Mouse (Mus musculus) hindbrain, embryonic 15.5 days (tissue): ENCODE results near the gene Rnf32. TPM values are rescaled to one million over a fixed set of nuclear protein-coding genes. Genes with fewer than 3 reads are reported as not detected.

ENCODE experiments used
- ATAC-seq: fragments of 200-750 bp; cut with Nextera tagmentation; 2 replicates; pipeline ENCODE4 v1.8.0; 2017; ENCODE audit warnings: low read depth, moderate number of reproducible peaks, moderate TSS enrichment; ENCODE audit not compliant: low FRiP score
- H3K27ac ChIP-seq: fragments of 300-500 bp; sonication (generic); replicated peaks from 2 replicates; pipeline ENCODE4 v1.5.1; 2015; ENCODE audit warnings: mild to moderate bottlenecking, inconsistent platforms
- H3K27me3 ChIP-seq: fragments of 300-500 bp; sonication (generic); 2 replicates; pipeline ENCODE4 v1.6.1; 2015; ENCODE audit warnings: control low read depth, inconsistent platforms
- H3K36me3 ChIP-seq: fragments of 300-500 bp; sonication (generic); 2 replicates; pipeline ENCODE4 v1.6.1; 2015; ENCODE audit warnings: control low read depth, inconsistent platforms
- H3K4me1 ChIP-seq: fragments of 300-500 bp; sonication (generic); replicated peaks from 2 replicates; pipeline ENCODE4 v1.6.1; 2015; ENCODE audit warnings: control low read depth, inconsistent platforms
- H3K4me2 ChIP-seq: fragments of 300-500 bp; sonication (generic); 2 replicates; pipeline ENCODE4 v1.6.1; 2015; ENCODE audit warnings: moderate library complexity, mild to moderate bottlenecking, inconsistent platforms
- H3K4me3 ChIP-seq: fragments of 300-500 bp; sonication (generic); 2 replicates; pipeline ENCODE4 v1.5.1; 2015; ENCODE audit warnings: mild to moderate bottlenecking, inconsistent platforms
- H3K9ac ChIP-seq: fragments of 300-500 bp; sonication (generic); 2 replicates; pipeline ENCODE4 v1.6.1; 2015; ENCODE audit warnings: inconsistent platforms
- H3K9me3 ChIP-seq: fragments of 300-500 bp; sonication (generic); 2 replicates; pipeline ENCODE4 v1.6.1; 2016; ENCODE audit warnings: control low read depth, inconsistent platforms
- WGBS: fragments of 180-500 bp; shearing (Covaris S2); methylation state at CpG from one replicate; pipeline ENCODE4 v1.1.7; 2015; 5-methylcytosine and 5-hydroxymethylcytosine counted together
- polyA plus RNA-seq: library from polyadenylated mRNA; unstranded; fragments of >200 nt; fragmentation: Nextera tagmentation; extraction: Ambion mirVana; gene quantifications from 2 replicates; pipeline ENCODE4 v1.2.1, GENCODE M21; 2015

Rnf32 gene
- polyA plus RNA-seq, result 15.6 and 18.8 TPM in 2 replicates

GRCm38 (mm10) chr5:29195570-29196263 lies at the start of gene Rnf32:
Gene Rnf32 (plus strand): TSS chr5:29195992.
- Histone ChIP-seq H3K4me2 (peak within 1 kb of the TSS; percentile 62), H3K4me3 (peak within 1 kb of the TSS; percentile 71), H3K9me3 (no peaks in the 10 kb centered on the region), H3K36me3 (no peaks in the 10 kb centered on the region), H3K9ac (peak within 1 kb of the TSS; percentile 72), H3K27me3 (no peaks in the 10 kb centered on the region), H3K4me1 (peaks cover 14% of the 10 kb centered on the region), H3K27ac (peak within 1 kb of the TSS; percentile 89)
- ATAC-seq, result peak; percentile 98
- WGBS, result under 1% methylated on average over 68 of the region's 70 CpGs

GRCm38 (mm10) chr5:29150146-29150545 lies 45.6 kb upstream of the Rnf32 start:
- Histone ChIP-seq H3K4me3 (no peak overlapping the region), H3K4me1 (no peaks in the 10 kb centered on the region), H3K9ac (no peak overlapping the region), H3K4me2 (no peak overlapping the region), H3K36me3 (no peaks in the 10 kb centered on the region), H3K27me3 (no peaks in the 10 kb centered on the region), H3K9me3 (no peaks in the 10 kb centered on the region), H3K27ac (no peak overlapping the region)
- 80% methylated on average over 4 of the region's 4 CpGs for WGBS
- ATAC-seq, result no peak

GRCm38 (mm10) chr5:29159849-29160248 lies 35.9 kb upstream of the Rnf32 start:
- H3K4me3 ChIP-seq, result no peak overlapping the region
- no peak overlapping the region for H3K27ac ChIP-seq
- no peaks in the 10 kb centered on the region for H3K36me3 ChIP-seq
- H3K4me1 ChIP-seq, result no peaks in the 10 kb centered on the region
- no peaks in the 10 kb centered on the region for H3K9me3 ChIP-seq
- no peak for ATAC-seq
- H3K27me3 ChIP-seq, result no peaks in the 10 kb centered on the region
- no peak overlapping the region for H3K4me2 ChIP-seq
- no peak overlapping the region for H3K9ac ChIP-seq
- WGBS, result 74% methylated on average over 1 of the region's 1 CpGs

GRCm38 (mm10) chr5:29166947-29167346 lies 28.8 kb upstream of the Rnf32 start:
- ATAC-seq, result no peak
- Histone ChIP-seq H3K9ac (no peak overlapping the region), H3K27ac (no peak overlapping the region), H3K36me3 (no peaks in the 10 kb centered on the region), H3K9me3 (no peaks in the 10 kb centered on the region), H3K4me1 (no peaks in the 10 kb centered on the region), H3K27me3 (no peaks in the 10 kb centered on the region), H3K4me2 (no peak overlapping the region), H3K4me3 (no peak overlapping the region)
- 85% methylated on average over 2 of the region's 2 CpGs for WGBS

- no peak for ATAC-seq
- no peak overlapping the region for H3K4me2 ChIP-seq
- no peaks in the 10 kb centered on the region for H3K9me3 ChIP-seq
- WGBS, result 72% methylated on average over 6 of the region's 6 CpGs
- H3K9ac ChIP-seq, result no peak overlapping the region
- no peak overlapping the region for H3K27ac ChIP-seq
- H3K4me1 ChIP-seq, result no peaks in the 10 kb centered on the region
- no peaks in the 10 kb centered on the region for H3K36me3 ChIP-seq
- no peak overlapping the region for H3K4me3 ChIP-seq
- H3K27me3 ChIP-seq, result no peaks in the 10 kb centered on the region
These were observed 25.6 kb upstream of the Rnf32 start for GRCm38 (mm10) chr5:29170193-29170592.

GRCm38 (mm10) chr5:29171165-29171564 lies 24.6 kb upstream of the Rnf32 start:
- H3K9ac ChIP-seq, result no peak overlapping the region

GRCm38 (mm10) chr5:29186798-29187197 lies 9.0 kb upstream of the Rnf32 start:
- Histone ChIP-seq H3K4me3 (no peak overlapping the region), H3K9ac (no peak overlapping the region), H3K27me3 (no peaks in the 10 kb centered on the region), H3K27ac (no peak overlapping the region), H3K4me1 (no peaks in the 10 kb centered on the region), H3K4me2 (no peak overlapping the region), H3K9me3 (no peaks in the 10 kb centered on the region), H3K36me3 (no peaks in the 10 kb centered on the region)
- ATAC-seq, result no peak
- 87% methylated on average over 5 of the region's 5 CpGs for WGBS

More at GRCm38 (mm10) chr5:29171165-29171564, 24.6 kb upstream of the Rnf32 start:
- no peak overlapping the region for H3K27ac ChIP-seq
- no peak overlapping the region for H3K4me2 ChIP-seq
- no peaks in the 10 kb centered on the region for H3K4me1 ChIP-seq
- H3K27me3 ChIP-seq, result no peaks in the 10 kb centered on the region
- no peak overlapping the region for H3K4me3 ChIP-seq
- H3K9me3 ChIP-seq, result no peaks in the 10 kb centered on the region
- ATAC-seq, result no peak
- H3K36me3 ChIP-seq, result no peaks in the 10 kb centered on the region

- Histone ChIP-seq H3K4me2 (peak overlapping the region; percentile 62), H3K9ac (peak overlapping the region; percentile 72), H3K27ac (peak overlapping the region; percentile 89), H3K9me3 (no peaks in the 10 kb centered on the region), H3K4me3 (peak overlapping the region; percentile 71), H3K36me3 (no peaks in the 10 kb centered on the region), H3K4me1 (peaks cover 14% of the 10 kb centered on the region), H3K27me3 (no peaks in the 10 kb centered on the region)
- ATAC-seq, result no peak
- WGBS, result 1% methylated on average over 9 of the region's 9 CpGs
These were observed 592 bp upstream of the Rnf32 start for GRCm38 (mm10) chr5:29195231-29195569.

- Histone ChIP-seq H3K4me2 (peak overlapping the region; percentile 62), H3K4me3 (peak overlapping the region; percentile 71), H3K9ac (peak overlapping the region; percentile 45), H3K4me1 (peaks cover 14% of the 10 kb centered on the region), H3K27me3 (no peaks in the 10 kb centered on the region), H3K36me3 (no peaks in the 10 kb centered on the region), H3K27ac (peak overlapping the region; percentile 76), H3K9me3 (no peaks in the 10 kb centered on the region)
- WGBS, result 9% methylated on average over 12 of the region's 12 CpGs
- peak; percentile 59 for ATAC-seq
These were observed 469 bp downstream of the Rnf32 start for GRCm38 (mm10) chr5:29196264-29196658.

- ATAC-seq, result no peak
- Histone ChIP-seq H3K27ac (no peak overlapping the region), H3K27me3 (no peaks in the 10 kb centered on the region), H3K9ac (no peak overlapping the region), H3K9me3 (no peaks in the 10 kb centered on the region), H3K4me1 (peaks cover 14% of the 10 kb centered on the region), H3K4me2 (0 out of 2 replicates have a peak overlapping the region, but pooled peaks have one; percentile 62), H3K36me3 (no peaks in the 10 kb centered on the region), H3K4me3 (no peak overlapping the region)
- WGBS, result 90% methylated on average over 4 of the region's 4 CpGs
These were observed 1.4 kb downstream of the Rnf32 start for GRCm38 (mm10) chr5:29197187-29197586.

- peaks cover 8% of the 10 kb centered on the region; the same call in 1 of the 2 replicates for H3K36me3 ChIP-seq
- WGBS, result 57% methylated on average over 4 of the region's 4 CpGs
- H3K27ac ChIP-seq, result no peak overlapping the region
- no peaks in the 10 kb centered on the region for H3K9me3 ChIP-seq
- no peak for ATAC-seq
- H3K4me3 ChIP-seq, result no peak overlapping the region
- H3K4me2 ChIP-seq, result no peak overlapping the region
- H3K9ac ChIP-seq, result no peak overlapping the region
- H3K4me1 ChIP-seq, result peaks cover 14% of the 10 kb centered on the region
- no peaks in the 10 kb centered on the region for H3K27me3 ChIP-seq
These were observed 3.2 kb downstream of the Rnf32 start for GRCm38 (mm10) chr5:29198960-29199488.

GRCm38 (mm10) chr5:29199868-29200267 lies 4.1 kb downstream of the Rnf32 start:
- H3K27ac ChIP-seq, result no peak overlapping the region
- WGBS, result 85% methylated on average over 3 of the region's 3 CpGs
- H3K9me3 ChIP-seq, result no peaks in the 10 kb centered on the region
- H3K4me3 ChIP-seq, result no peak overlapping the region
- no peak overlapping the region for H3K4me2 ChIP-seq
- peaks cover 11% of the 10 kb centered on the region for H3K36me3 ChIP-seq
- no peak overlapping the region for H3K9ac ChIP-seq
- ATAC-seq, result no peak
- H3K27me3 ChIP-seq, result no peaks in the 10 kb centered on the region
- H3K4me1 ChIP-seq, result peaks cover 13% of the 10 kb centered on the region
